19 mouse cellular contexts compared by ENCODE assay signal in the genomic region with DNA sequence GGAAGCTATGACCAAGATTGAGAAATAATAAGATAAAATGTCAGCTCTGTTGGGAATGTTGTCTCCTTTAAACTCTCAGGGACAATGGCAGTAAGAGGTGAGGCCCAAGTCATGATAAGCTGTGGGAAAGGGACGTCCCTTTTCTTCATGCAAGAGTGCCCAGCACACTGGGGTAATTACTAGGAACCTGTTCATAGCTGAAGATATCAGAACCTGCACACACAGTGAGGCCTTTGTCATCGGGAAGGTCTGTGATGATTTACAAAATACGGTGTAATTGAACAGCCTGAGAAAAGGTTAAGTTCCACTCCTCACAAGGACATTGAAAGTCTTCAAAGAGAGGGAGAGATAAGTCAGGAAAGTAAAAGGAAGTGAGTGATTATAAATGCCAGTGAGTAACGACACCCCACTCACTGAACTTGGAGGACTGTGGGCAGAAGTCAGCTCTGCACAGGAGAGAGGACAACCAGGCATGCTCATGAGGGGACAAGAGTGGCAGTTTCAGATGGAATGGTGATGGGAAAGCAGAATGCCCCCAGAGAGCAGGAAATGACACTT.
"Had no signal": no experiment of that assay in that cellular context is flagged by ENCODE, and none has a peak within 500 bp of the region (broad histone marks: within the 10 kb centered on the region; RNA-seq: fewer than 3 reads in every experiment).

No protein-coding gene starts in this region.

- H3K27ac ChIP-seq: kidney, embryonic 15.5 days; left cerebral cortex, adult 2 months; liver, embryonic 14.5 days; macrophage; midbrain, embryonic 12.5 days; midbrain, embryonic 15.5 days; neural tube, embryonic 12.5 days had no signal

- DNase-seq: kidney, adult 2 months; kidney, postnatal 10 days; kidney, postnatal 36 days; layer of hippocampus, postnatal 36 days; liver, postnatal 0 days; lung, embryonic 14.5 days; retina, postnatal 1 day; right cerebral cortex, postnatal 25 days; thymus, adult 2 months; thymus, postnatal 14 days; thymus, postnatal 4 days had no signal

- ATAC-seq: liver, postnatal 0 days; lung, postnatal 0 days; midbrain, embryonic 15.5 days had no signal

- H3K4me2 ChIP-seq: kidney, embryonic 15.5 days; lung, embryonic 14.5 days; midbrain, embryonic 12.5 days; midbrain, embryonic 15.5 days; neural tube, embryonic 12.5 days had no signal

- H3K27me3 ChIP-seq: kidney, embryonic 15.5 days; midbrain, embryonic 12.5 days; midbrain, embryonic 15.5 days; neural tube, embryonic 12.5 days had no signal

- H3K9ac ChIP-seq: kidney, embryonic 15.5 days; liver, embryonic 14.5 days; liver, postnatal 0 days; lung, embryonic 14.5 days; midbrain, embryonic 12.5 days; midbrain, embryonic 15.5 days; neural tube, embryonic 12.5 days had no signal

- H3K4me1 ChIP-seq: neural tube, embryonic 12.5 days had no signal

- H3K4me3 ChIP-seq: kidney, embryonic 15.5 days; left cerebral cortex, adult 2 months; midbrain, embryonic 12.5 days; midbrain, embryonic 15.5 days; neural tube, embryonic 12.5 days had no signal

- H3K36me3 ChIP-seq: kidney, embryonic 15.5 days; midbrain, embryonic 12.5 days; midbrain, embryonic 15.5 days; neural tube, embryonic 12.5 days had no signal

- H3K9me3 ChIP-seq: kidney, embryonic 15.5 days; midbrain, embryonic 12.5 days; midbrain, embryonic 15.5 days; neural tube, embryonic 12.5 days had no signal
